Mouse (Mus musculus) kidney, adult 18-20 months (tissue): ENCODE measurements around the gene Bcl6.

Source experiments
- DNase-seq: peaks from one replicate; pipeline ENCODE4 v3.0.0; 2021

Bcl6 gene

DNA sequence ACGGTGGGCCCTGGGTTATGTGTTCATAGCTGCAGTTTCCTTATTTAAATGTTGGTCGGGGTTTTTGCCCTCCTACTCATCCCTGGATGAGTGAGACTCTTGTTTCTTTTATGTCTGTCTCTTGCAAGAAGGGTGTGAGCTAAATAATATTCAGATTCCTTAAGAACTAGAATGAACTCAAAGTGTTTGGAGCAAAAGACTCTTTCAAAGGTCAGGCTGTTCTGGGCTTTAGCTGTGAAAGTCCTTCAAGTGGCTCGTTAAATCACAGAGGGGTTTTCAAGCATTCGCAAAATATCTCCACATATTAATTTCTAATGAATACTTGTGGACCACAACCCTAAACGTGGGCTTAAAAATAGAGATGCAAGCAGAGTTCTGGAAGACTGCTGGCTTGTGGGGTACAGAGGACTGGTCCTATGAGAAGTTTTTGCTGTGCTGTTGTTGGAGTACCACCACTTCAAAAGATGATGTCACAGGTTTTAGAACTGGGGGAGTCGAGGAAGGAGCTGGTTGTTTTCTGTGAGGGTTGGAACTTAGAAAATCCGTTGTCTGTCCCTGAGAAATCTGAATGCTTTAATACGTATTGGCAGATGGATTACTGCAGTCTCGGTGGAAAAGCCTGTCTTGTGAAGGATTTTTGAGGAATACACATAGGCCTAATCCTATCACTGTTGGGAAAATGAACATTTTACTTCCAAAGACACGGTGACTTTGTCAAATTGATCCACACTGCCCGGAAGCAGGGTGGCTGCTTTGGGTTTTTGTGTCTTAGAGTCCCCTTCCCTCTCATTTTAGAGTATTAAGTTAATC lies 1.7 kb upstream of the Bcl6 start:
- DNase-seq: no peak

DNA sequence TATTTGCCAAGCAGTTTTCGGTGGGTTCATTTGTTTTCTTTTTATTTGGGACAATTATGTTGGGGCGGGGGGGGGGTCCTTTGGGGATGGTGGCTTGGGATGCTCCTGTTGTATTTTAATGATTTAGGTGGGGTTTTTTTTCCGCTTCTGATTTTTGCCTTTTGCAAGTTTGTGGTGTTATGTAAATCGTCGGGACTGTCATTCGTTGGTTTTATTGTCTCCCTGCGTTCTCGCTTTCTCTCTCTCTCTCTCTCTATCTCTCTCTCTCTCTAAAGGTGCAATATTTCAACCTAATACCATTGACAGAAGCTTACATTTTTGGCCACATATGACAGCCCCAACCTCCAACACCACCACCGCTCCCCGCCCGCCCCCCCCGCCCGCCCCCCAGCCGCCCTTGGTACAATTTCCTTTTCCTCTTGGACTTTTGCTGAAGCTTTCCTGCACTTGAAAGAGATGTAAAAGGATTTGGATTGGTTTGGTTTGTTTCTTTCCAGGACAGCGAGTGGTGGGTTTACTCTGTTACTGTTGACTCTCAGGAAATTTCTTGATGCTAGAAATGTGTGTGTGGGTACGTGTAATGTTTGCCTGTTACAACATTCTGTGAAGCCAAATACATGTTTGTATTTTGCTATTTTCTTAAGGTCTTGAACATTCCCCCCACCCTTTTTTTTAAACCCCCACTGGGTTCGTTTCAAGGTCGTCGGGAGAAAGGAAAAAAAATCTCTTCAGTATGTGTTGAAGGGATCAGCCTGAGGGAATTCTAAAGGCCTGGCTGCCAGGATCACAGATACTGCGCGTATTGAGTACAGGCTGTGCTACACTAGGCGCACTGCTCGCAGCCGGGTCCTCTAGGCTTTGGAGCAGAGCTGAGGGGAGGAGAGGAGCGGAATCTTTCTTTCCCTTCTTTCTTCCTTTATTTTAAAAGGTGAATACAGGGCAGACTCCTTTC lies 833 bp upstream of the Bcl6 start:
- DNase-seq: peak; percentile 37

DNA sequence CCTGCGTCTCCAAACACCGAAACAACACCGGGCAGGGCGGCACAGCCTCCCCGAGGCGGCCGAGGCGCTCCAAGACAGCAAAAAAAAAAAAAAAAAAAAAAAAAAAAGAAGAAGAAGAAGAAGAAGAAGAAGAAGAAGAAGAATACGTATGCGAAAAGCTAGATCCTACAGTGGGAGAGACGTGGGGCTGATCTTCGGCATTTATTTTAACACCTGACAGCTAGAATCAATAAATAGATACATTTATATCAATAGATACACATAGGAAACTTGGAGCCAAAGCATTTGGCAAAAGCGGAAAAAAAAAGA lies 541 bp downstream of the Bcl6 start:
- DNase-seq: no peak

DNA sequence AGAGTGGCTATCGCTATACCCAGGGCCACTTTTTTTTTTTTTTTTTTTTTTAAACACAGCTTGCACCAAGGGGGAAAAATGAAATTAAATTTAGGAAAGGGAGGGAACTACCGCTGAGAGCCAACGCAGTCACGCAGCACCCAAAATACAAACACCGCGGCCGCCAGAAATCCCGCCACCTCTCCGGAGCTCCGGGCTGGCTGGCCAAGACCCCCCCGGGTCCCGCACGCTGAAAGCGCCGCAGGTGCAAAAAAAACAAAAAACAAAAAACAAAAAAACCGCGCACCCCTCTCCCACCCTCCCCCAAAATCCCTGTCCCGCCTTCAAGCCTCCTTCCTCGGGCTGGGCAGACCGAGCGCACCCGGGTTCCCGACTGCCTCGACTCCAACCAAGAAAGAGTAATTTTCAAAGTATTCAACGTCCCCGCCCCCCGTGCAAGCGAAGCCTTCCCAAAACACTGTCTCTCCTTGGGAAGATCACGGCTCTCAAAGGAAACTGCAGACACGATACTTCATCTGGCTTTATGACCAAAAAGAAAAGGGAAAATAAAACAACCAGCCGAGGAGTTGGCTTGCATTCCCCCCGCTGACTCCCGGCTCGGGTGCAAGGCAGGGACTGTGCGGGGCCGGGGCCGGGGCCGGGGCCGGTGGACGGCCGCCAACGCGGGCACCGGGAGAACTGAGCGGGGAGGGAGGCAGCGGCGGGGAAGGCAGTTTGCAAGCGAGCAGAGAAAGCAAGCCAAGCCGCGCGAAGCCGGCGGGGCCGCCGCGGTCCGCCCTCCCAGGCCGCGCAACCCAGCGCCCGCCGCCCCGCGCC lies 1.1 kb downstream of the Bcl6 start:
- DNase-seq: peak; percentile 71

DNA sequence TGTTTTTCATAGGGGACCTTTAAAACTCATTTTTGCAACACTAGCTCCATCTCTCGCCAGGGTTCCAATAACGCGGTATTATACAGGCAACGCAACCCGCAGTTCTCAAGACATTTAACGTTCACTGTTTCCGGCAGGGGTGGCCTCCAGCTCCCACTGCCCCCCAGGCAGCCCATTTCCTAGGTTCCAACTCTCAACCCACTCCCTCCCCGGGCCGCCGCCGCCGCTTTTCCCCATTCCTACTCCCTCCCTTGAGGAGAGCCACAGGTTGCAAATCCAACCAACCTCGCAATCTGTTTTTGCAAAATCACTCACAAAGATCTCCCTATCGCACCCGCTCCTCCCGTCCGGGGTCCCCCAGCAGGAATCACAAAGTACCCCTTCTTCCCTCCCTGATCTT lies 1.8 kb downstream of the Bcl6 start:
- peak; percentile 60 for DNase-seq

DNA sequence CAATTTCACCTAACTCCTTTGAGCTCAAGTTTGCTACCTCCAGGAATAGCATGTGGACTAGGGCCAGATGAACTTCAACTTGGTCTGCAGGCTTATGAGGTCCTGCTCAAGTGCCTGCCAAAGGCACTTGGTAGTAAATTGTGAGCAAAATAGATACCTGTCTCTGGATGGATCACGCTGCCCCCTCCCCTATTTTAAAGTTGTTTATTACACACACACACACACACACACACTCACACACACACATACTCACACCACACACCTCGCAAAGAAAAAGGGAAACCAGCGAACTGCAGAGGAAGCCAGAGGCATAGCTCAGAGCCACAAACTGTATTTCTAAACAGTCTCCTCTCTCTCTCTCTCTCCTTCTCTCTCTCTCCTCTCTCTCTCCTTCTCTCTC lies 2.5 kb downstream of the Bcl6 start:
- peak; percentile 49 for DNase-seq

DNA sequence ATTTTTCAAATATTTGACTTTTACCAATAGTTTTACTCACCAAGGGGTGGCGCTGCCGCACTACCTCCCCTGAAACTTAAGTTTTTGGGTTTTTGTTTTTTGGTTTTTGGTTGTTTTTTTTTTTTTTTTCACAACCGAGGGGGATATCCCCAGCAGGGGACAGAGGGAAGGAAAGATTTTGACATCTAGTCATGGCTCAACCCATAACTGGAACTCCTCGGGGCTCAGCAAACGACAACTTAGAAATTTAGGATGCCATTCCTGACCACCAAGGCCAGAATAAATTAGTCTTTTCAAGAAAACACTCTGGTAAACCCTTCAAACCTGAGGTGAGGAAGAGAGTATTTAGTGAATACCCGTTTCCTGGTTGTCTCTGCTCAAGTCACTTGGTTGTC lies 3.2 kb downstream of the Bcl6 start:
- peak; percentile 54 for DNase-seq

DNA sequence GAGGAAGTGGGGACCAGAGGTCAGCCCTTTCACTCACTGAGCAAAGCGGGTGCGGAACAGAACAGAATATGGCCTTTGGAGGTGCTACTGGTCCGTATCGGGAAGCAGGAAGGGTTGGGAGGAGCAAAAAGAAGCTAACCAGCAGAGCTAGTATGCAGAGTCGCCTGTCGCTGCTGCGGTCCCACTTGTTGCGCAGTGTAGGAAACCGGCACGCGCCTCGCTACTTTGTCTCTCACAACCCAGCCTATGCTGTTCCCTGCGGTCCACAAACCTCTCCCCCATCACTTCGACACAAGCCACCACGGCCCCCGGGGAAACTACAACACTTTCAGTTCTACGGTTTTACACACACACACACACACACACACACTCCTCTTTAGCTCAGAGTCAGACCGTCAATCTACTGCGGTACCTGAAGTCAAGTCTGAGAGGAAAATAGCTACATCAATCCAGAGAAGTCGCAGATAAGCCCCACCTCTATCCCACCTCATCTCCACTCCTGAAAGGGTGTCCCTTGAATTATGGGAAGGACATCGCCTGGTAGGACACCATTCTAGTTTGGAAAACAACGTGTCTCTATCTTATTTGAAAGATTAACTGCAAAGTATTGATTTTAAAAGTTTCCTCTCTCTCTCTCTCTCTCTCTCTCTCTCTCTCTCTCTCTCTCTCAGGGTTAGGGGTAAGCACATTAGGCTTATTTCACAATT lies 3.7 kb downstream of the Bcl6 start:
- DNase-seq: peak; percentile 74

DNA sequence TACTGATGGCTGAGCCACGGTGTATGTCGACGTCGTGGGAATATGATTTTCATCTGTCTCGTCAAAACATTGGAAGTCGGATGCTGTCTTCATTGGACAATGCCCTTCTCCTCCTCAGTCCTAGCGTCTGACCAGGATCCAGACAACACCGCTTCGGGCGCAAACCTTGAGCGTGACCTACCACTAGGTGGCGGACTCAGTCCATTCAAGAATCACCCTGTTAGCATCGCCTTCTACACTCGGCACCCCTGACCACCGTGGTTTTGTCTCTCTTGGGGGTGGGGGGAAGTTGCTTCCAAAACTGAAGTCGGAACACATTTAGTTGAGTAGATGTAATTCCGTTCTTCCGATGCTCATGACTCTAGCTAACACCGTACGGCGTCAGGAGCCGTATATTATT lies 4.5 kb downstream of the Bcl6 start:
- DNase-seq: peak; percentile 94

DNA sequence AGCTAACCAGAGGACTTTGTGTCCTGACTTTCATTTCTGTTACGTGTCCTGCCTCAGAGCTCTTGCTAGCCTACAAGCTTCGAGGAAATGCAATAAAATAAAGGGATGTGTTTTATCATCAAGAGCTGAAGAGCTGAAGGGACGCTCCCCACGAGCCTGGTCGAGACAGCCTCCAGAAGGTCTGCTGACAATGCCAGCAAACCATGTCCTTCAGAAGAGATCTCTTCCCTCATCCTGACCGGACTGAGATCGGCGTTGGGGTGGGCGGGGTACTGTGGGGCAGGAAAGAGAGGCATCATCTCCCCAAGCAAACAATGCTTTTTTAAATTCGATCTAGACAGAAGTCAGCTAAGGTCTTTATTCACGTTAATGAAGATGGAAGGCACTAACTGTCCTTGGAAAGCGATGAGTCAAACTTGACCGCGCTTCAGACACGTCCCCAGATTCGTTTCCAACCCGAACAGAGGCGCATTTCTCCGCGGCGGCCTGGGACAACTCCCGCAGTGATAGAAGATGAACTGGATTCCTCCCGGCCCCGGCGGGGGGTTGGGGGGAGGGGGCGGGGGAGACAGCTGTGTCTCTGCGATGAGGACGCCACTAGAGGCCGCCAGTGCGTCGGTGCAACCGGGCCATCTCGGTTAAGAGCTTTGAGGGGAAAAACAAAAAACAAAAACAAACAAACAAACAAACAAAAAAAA lies 5.6 kb downstream of the Bcl6 start:
- peak; percentile 82 for DNase-seq

DNA sequence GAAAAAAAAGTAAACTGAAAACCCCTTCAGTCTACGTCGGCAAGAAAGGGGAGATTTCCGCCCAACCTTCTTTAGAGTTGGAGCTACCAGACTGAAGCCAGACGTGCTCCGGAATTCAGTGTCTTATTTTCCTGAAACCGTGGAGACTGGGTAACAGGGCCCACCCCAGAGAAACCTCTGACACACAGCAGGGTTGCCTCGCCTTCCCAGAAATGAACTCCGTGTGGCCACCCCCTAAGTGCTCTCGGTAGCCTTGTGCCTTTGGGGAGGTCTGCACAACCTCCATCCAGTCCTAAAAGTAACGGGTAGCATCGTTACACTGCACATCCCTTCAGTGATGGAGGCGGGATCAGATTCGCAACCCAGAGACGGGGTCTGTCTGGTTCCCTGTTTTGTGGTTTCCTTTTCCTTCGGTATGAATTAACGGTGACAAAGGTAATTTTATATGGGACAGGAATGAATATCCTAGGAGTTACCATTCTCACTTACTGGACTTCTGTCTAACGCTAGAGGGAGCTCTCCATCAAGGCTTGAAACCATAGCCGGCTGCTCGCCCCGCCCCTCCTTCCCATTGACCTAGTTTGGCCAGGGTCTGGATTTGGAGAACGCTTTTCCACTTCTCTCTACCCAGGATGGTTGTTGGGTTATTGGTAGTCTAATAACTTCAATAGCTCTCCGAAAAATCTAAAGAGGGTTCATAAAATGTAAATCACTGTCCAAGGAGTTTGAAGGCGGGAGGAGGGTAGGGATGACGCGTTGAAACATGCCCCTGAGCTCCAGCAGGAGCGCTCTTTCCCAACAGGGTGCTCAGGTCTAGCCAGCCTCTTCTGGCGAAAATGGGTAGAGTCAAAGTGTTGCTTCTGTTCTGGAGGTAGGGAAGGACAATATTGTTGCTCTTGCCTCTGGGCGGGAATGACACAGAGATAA lies 6.5 kb downstream of the Bcl6 start:
- peak; percentile 89 for DNase-seq

DNA sequence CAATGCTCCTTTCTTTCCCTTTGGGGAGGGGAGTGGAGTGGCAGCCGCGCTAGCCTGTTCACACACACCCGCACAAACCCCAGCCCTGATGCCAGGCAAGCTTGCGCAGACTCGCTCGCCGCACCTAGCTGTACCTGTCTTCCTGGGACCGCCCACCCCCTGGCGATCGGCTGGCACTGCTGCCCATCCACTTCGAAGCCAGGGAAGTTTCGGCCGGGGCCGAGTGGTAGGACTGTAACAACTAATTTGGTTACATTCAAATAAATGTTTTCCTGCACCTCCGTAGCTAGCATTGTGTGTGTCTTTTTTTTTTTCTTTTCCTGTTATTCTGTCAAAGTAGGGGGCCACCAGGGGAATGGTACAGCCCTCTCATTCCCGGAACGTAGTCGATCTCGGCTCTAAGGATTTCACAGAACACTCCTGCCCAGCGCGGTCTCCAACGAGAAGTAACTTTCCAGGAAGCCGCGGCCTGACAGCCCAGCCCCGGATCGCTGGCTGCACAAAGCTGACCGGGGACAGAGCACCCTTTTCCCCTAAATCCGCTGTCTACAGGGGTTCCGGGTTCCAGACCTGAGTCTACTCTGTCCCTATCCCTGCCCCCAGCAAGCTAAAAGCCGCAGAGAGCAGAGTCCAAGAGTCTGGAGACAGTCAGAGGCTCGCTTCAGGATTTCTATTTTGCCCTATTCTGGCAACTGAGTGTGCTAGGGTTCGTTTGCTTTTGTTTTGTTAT lies 7.5 kb downstream of the Bcl6 start:
- DNase-seq: peak; percentile 60

DNA sequence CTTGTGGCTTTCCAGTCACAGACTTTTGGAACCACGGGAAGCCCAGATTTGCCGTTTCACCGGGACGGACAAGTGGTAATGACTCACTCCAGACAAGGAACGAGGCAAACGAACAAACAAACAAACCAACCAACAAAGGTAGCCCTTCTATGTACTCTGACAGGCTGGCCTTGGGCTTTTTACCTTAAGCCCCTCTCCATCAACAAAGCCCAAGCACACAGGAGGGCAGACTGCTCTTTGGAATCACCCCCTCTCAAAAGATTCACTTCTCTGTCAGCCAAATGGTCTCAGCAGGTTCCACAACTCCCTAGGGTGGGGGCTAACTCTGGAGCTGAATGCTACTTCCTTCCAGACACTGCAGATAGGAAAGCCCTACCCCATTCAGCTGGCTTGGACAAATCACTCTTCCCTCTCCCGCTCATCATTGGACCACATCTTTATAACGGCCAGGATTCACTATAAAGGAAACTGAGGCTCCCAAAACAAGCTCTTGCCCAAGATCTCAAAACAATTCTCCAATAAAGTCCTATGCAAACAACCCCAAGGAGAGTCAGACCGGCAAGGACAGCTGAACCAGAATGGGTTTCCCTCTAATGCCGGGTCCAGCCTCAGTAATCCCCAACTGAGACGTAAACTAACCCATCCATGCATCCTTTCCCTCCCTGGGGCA lies 8.3 kb downstream of the Bcl6 start:
- DNase-seq: no peak

DNA sequence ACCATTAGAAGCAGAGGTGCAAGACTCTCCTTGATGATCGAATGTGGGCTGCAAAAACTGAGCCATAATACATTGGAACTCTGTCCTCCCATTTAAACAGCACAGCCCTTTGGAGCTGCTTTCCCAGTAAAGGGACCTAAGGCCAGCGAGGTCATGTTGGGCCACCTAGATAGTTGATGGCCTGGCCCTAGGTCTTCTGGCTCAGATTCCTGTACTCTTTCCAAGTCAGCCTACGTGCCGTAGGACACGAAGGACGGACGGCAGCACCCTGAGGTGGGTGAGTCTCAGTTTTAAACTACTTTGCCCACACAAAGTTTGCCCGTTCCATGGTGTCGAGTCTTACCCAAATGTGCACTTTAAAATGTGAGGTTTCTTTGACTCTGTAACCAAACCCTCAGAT lies 9.2 kb downstream of the Bcl6 start:
- no peak for DNase-seq

DNA sequence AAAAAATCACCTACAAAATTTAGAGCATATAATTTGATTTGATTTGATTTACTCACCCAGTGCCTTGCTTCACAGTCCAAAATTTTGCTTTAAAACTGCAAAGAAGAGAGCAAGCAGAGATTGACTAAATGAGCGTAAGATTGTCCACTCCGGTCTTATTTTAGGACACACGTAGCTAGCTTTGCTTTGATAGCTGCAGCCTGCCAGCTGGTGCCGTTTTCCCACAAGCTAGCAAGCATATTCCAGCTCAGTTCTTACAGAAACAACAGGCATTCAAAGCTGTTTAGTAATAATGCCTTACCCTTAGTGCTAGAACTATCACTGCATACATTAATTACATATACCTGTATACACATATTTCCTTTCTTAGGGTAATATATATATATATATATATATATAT lies 10.2 kb downstream of the Bcl6 start:
- no peak for DNase-seq

DNA sequence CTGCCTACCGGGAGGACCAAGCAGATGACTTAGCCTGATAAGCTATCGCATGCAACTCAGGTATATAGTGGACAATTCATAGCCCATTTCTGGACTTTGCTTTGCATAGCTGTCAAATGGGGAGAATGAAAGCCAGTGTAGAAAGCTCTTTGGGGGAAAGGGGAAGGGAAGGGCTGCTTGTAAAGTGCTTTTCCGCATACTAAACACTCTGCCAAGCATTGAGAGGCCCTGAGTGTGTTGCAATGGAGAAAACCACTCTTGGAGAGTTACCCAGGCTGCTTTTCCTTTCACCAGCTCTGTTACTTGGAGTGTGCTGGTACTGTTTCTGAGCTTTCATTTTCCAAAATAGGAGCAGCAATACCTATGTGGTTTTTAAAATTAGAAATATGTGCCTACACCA lies 10.9 kb downstream of the Bcl6 start:
- no peak for DNase-seq

DNA sequence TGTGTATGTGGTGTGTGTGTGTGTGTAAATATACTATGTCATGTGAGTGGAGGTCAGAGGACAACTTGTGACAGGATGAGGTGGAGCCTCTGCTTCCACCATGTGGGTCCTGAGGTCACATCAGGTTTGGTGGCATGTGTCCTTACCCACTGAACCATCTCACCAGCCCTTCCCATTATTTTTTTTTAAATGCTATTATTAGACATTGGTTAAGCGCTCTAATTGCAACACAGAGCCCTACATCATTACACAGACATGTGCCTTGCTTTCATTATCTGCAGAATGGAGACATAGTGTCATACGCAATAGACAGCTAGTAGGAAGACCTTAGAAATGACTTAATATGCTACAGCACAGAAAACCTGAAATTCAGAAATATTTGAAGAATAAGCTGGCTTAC lies 12.5 kb downstream of the Bcl6 start:
- DNase-seq: no peak

DNA sequence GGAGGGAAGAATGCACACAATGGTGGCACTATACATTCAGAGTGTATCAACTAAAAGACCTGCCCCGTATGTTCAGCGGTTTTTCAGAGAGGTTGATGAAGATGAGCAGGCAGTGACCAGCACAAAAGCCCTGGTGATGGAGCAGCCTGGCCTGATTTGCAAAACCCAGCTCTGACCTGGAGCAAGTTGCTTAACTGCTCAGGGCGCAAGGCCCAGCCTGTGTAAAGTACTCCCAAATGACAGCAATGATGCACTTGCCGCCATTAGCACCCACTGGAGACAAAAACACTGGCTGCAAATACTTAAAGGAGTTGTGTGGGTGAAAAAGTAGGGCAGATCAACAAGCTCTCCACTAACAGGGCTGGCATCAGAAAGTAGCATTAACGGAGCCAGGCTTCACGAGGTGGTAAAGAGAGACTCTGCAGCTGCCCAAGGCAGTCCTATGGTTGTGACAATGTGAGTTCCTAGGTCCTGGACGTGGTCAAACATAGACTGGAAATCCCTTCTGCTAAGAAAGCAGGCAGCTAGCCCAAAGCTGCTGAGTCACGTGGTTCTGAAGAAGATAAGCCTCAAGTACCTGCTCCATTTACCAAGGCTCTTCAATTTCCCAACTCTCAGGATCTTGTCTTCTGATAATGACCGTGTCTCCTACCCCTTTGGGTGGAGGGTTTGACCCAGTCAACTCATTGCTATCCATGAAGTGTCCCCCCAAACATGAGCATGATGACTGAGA lies 14.9 kb downstream of the Bcl6 start:
- DNase-seq: no peak

DNA sequence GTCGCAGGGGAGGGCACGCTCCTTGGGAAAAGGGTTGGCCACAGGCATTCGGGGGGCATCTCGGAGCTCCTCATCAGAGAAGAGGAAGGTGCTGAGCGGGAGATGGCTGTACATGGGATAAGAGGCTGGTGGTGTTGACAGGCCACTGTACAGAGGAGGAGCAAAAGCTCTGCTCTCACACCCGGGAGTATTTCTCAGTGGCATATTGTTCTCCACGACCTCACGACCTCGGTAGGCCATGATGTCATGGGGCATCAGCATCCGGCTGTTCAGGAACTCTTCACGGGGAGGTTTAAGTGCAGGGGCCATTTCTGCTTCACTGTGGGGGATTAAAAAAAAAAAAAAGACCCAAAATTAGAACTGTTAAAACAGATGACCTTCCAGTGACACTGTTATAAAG lies 15.8 kb downstream of the Bcl6 start:
- no peak for DNase-seq
